Mouse (Mus musculus) neural tube, embryonic 10.5 days (tissue): ENCODE measurements around the gene Spo11.
A peak's percentile ranks its signal among the peaks of the same experiment; 100 is the strongest.

Source experiments
- DNase-seq: peaks from one replicate; pipeline ENCODE4 v3.0.0-alpha.2; 2017; ENCODE audit warnings: low spot score; ENCODE audit errors: extremely low spot score

Gene Spo11

GRCm38 (mm10) chr2:172977409-172978130 is at the start of gene Spo11:
TSS of gene Spo11 (plus strand) at chr2:172977700.
- peak; percentile 44 for DNase-seq

GRCm38 (mm10) chr2:172929905-172930436 is 47.5 kb upstream of the Spo11 start:
- no peak for DNase-seq

GRCm38 (mm10) chr2:172931137-172931898 is 46.2 kb upstream of the Spo11 start:
- no peak for DNase-seq

GRCm38 (mm10) chr2:172933631-172934419 is 43.7 kb upstream of the Spo11 start:
- DNase-seq, result peak; percentile 64

GRCm38 (mm10) chr2:172934420-172934788 is 43.1 kb upstream of the Spo11 start:
- no peak for DNase-seq

- DNase-seq, result peak; percentile 75
These were observed 42.4 kb upstream of the Spo11 start for GRCm38 (mm10) chr2:172934891-172935740.

- DNase-seq, result no peak
These were observed 41.5 kb upstream of the Spo11 start for GRCm38 (mm10) chr2:172935776-172936562.

GRCm38 (mm10) chr2:172936844-172937243 is 40.7 kb upstream of the Spo11 start:
- no peak for DNase-seq

- no peak for DNase-seq
These were observed 39.9 kb upstream of the Spo11 start for GRCm38 (mm10) chr2:172937326-172938190.

- DNase-seq, result peak; percentile 75
These were observed 38.5 kb upstream of the Spo11 start for GRCm38 (mm10) chr2:172938761-172939638.

- DNase-seq, result no peak
These were observed 37.9 kb upstream of the Spo11 start for GRCm38 (mm10) chr2:172939639-172940002.

GRCm38 (mm10) chr2:172940003-172940798 is 37.3 kb upstream of the Spo11 start, which contains the start of gene Bmp7:
TSS of gene Bmp7 (minus strand) at chr2:172940321.
- peak; percentile 87 for DNase-seq

- DNase-seq, result no peak
These were observed 36.7 kb upstream of the Spo11 start for GRCm38 (mm10) chr2:172940799-172941163.

- no peak for DNase-seq
These were observed 28.4 kb upstream of the Spo11 start for GRCm38 (mm10) chr2:172949051-172949450.

GRCm38 (mm10) chr2:172950119-172950676 is 27.3 kb upstream of the Spo11 start:
- DNase-seq, result no peak

GRCm38 (mm10) chr2:172950722-172951121 is 26.8 kb upstream of the Spo11 start:
- no peak for DNase-seq

- DNase-seq, result no peak
These were observed 25.5 kb upstream of the Spo11 start for GRCm38 (mm10) chr2:172951976-172952375.
